Mouse (Mus musculus) neural tube, embryonic 15.5 days (tissue): Measurements from ENCODE around the gene 1810049J17Rik. TPM values are rescaled to one million over a fixed set of nuclear protein-coding genes. Genes with fewer than 3 reads are reported as not detected.

Source experiments
- polyA plus RNA-seq: library from polyadenylated mRNA; unstranded; fragments of >200 nt; fragmentation: Nextera tagmentation; extraction: Ambion mirVana; gene quantifications from 2 replicates; pipeline ENCODE4 v1.2.1, GENCODE M21; 2015

Gene 1810049J17Rik
- polyA plus RNA-seq, 1 experiment from 2014 or later: not detected

Other genes starting within 250 kb of the 1810049J17Rik start
- gene Zfr, start 204.1 kb downstream of the 1810049J17Rik start, polyA plus RNA-seq: 162 and 173 TPM in 2 replicates
- gene Mtmr12, start 116.9 kb downstream of the 1810049J17Rik start, polyA plus RNA-seq: 6.5 and 9.6 TPM in 2 replicates
- 73.1 and 74.1 TPM in 2 replicates for gene Golph3, start 449 bp downstream of the 1810049J17Rik start, polyA plus RNA-seq